Mouse (Mus musculus) c-Kit-positive CD71-positive TER-119-negative erythroid progenitor cells, embryonic 14.5 days (primary cell): ENCODE data around the gene Lrrc36.
A peak's percentile ranks its signal among the peaks of the same experiment; 100 is the strongest.

Experiments used
- DNase-seq: peaks from one replicate; pipeline ENCODE4 v3.0.0-alpha.2; 2013; ENCODE audit warnings: low read depth

Lrrc36 gene

GRCm38 (mm10) chr8:105466700-105467291, 53.4 kb downstream of the Lrrc36 start:
- no peak for DNase-seq

DNA sequence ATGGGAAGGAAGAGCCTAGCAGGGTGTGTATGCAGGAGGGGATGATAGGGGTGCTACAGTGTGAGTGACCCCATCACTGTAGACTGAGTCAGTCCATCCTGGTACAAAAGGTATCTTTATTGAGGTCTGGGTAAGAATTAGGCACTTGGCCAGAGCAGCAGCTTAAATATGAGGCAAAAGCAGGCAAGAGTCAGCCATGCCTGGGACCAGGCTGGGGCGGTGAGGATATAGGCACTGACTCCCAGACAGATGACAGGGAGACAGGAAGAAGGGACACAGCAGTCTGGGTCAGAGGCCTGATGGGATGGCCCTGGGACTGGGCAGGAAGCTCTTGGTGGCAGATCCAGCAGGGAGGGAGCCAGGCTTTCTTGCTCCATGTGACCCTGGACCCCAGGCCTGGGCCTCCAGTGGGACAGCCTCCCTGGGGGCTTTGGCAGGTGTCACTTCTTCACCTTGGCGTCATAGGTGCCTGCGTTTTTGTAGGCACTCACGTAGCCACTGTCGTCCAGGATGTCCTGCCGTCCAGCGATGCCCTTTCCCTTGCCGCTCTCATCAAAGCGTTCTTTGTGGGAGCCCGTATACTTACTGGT, 54.1 kb downstream of the Lrrc36 start:
- no peak for DNase-seq

GRCm38 (mm10) chr8:105468002-105468720, 54.8 kb downstream of the Lrrc36 start:
- DNase-seq = no peak

- no peak for DNase-seq
Observed at GRCm38 (mm10) chr8:105469041-105469695, 55.8 kb downstream of the Lrrc36 start.

DNA sequence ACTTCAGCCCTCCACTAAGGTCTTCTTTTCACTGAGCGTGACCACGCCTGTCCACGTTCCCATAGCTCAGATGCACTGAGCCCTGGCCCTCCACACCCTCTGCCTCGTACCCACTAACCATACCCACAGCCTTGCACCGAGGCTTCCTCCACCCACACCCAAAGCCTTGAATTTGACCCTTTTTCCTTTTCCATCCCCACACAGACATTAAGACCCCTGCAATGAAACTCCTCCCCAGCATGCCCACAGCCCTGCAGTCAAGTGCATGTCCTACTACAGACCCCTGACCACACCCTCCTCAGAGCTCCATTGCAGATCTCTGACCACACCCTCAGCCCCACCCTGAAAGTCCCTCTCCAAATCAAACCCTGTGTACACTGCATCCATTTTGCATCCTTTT, 56.4 kb downstream of the Lrrc36 start:
- no peak for DNase-seq

DNA sequence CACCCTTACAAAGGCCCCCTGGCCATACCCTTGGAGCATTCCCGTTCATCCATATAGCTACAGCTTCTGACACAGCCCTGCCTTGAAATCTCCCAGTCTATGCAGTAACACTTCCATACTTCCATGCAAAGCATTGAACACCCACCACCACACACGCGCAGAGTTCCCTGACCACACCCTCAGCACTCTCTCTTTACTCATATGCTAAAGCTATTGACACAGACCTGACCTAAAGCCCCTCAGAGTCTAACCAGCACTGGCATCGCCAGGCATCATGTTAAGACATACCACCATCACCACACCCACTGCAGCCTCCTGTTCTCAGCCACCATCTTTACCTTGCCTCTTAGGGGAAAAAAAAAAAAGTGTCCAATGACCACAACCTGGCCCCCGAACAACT, 56.9 kb downstream of the Lrrc36 start:
- no peak for DNase-seq

- DNase-seq = no peak
Observed at GRCm38 (mm10) chr8:105470681-105471313, 57.4 kb downstream of the Lrrc36 start.

GRCm38 (mm10) chr8:105471314-105472015, 58.1 kb downstream of the Lrrc36 start, which contains the start of gene Tppp3:
Gene Tppp3, minus strand, starts transcription at chr8:105471526.
- peak; percentile 76 for DNase-seq

DNA sequence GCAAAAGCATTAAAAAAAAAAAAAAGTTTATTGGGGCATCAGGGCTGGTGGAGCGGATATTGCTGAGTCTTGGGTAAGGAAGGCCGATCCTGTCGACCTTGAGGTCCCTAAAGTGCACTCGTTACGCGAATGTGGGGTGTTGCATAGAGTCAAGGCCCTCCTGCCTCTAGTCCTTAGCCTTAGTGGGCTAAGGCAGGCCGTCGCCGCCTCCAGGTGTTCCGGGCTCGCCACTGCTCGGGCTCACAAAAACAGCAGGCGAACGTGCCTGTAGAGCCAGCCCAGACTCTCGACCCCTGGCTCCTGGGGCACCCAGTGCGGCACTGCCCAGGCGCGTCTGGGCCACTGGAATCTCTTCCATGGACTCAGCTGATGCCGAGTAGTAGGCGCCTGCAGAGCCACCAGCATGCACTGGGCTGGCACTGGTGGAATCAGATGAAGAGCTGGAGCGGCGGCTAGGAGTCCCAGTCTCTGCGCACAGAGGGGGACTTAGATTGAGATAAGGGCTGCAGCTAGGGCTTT, 59.1 kb downstream of the Lrrc36 start:
- DNase-seq = no peak

- no peak for DNase-seq
Observed at GRCm38 (mm10) chr8:105472983-105473382, 59.6 kb downstream of the Lrrc36 start.

GRCm38 (mm10) chr8:105473816-105474606, 60.6 kb downstream of the Lrrc36 start:
- no peak for DNase-seq

DNA sequence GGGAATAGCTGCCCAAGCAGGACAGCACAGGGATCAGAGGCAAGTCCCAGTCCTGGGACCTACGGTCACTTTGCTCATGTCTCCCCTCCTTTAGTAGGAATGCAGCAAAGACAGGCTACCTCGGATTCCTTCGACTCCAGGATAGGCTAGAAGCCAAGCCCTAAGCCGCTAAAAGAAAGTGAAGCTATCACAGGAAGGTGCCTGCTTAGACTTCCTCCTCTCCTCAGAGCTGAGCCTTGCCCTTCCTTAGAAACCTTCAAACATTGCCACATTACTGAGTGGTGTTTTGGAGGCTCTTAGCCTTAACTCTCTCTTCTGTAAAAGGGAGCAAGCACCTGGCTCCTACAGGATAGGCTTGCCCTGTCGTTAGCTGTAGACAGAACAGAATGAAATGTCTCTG, 61.3 kb downstream of the Lrrc36 start:
- no peak for DNase-seq

GRCm38 (mm10) chr8:105475254-105475653, 61.9 kb downstream of the Lrrc36 start:
- no peak for DNase-seq

DNA sequence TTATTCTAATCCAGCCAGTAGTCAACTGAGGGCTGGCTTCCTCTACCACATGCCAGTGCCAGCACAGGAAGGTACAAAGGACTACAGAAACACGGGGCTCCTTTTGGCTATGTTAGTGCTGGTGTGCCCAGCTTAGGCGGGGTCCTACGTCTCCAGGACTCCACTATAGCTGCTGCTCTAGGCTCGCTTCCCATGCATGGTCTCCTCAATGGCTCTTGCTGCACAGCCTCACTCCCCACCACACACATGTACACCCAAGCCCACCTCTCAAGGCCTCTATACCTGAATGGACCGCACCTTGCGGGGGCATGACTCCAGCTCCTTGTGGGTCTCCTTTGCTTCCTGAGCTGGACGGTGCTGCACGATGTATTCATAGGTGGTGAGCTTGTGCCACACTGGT, 62.4 kb downstream of the Lrrc36 start:
- no peak for DNase-seq

DNA sequence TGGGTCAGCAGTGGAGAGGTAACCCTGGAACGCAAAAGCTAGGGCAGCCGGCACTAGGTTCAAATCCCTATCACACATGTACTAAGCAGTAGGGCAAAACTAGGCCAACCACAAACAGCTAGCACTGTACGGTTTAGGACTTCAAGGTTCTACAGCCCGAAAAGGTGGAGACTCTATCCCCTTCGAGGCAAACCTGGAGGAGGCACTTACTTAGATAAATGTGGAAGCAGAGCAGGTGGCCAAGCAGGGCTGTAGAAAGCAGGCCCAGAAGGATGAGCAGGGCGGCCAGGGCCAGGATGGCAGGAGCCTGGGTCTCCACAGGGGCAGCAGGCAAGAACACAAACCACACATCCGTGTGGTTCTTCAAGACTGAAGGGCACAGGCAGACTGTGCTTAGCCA, 62.8 kb downstream of the Lrrc36 start:
- no peak for DNase-seq

DNA sequence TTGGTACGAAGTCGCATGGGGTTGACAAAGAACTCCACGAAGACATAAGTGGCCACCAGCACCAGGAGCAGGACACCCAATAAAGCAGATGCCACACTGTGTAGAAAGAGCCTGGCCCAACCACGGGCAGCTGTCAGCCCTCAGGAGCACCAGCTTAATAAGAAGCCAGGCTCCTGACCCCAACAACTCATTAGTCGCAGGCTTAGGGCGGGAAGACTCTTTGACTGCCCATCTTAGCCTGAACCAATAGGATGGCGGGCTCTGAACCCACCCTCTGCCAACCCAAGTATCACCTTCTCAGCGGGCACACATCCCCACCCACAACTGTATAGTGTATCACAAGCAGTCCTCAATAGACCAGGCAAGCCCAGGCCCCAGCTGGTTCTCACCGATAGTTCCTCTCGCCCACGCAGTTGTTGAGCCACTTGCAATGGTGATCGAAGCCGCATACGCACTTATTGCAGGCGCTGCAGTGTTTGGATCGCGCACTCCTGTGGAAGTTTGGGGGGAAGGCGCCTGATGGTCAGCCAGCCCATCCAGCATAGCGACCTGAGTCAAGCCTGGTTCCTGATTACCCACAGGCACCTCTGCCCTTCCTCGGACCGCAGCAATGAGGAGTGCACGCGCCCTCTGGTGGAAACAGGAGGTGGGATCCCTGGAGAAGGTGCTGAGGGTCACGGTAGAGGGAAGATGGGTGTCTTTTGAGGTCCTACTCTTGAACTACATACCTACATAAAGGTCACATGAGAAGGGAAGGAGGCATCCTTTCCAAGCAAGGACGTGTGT, 63.5 kb downstream of the Lrrc36 start:
- no peak for DNase-seq

- DNase-seq = no peak
Observed at GRCm38 (mm10) chr8:105477792-105478191, 64.4 kb downstream of the Lrrc36 start.

DNA sequence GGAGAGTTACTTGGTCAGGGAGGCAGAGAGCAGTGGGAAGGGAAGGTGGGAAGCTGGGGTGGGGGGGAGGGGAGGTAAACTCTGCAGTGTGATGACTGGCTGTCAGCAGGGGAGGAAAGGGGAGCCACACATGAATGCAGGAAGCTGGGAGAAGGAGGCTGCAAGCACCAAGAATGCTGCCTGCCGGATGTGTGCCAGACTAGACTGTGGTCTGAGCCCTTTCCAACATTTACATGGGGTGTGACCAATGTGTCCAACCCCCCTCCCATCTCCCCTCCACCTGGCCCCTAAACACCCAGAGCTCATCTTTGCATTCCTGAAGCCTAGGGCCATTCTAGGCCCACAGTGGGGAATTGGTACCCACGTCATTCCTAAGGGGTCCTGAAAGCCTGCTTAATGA, 67.6 kb downstream of the Lrrc36 start:
- no peak for DNase-seq

- DNase-seq = peak; percentile 59
Observed at GRCm38 (mm10) chr8:105481453-105481852, 68.1 kb downstream of the Lrrc36 start.

- DNase-seq = no peak
Observed at GRCm38 (mm10) chr8:105482123-105482522, 68.8 kb downstream of the Lrrc36 start.
